Mouse (Mus musculus) liver, embryonic 15.5 days (tissue): Measurements from ENCODE around the gene Ddc. TPM values are rescaled to one million over a fixed set of nuclear protein-coding genes. Genes with fewer than 3 reads are reported as not detected.

Experiments used
- ATAC-seq: fragments of 200-750 bp; cut with Nextera tagmentation; 2 replicates; pipeline ENCODE4 v1.8.0; 2017; ENCODE audit warnings: moderate number of reproducible peaks, mild to moderate bottlenecking, moderate library complexity; ENCODE audit not compliant: insufficient read depth
- H3K27ac ChIP-seq: fragments of 300-500 bp; sonication (generic); replicated peaks from 2 replicates; pipeline ENCODE4 v1.5.1; 2015; ENCODE audit warnings: mild to moderate bottlenecking, inconsistent platforms
- H3K27me3 ChIP-seq: fragments of 300-500 bp; sonication (generic); 2 replicates; pipeline ENCODE4 v1.6.1; 2015; ENCODE audit warnings: mild to moderate bottlenecking, inconsistent platforms
- H3K36me3 ChIP-seq: fragments of 300-500 bp; sonication (generic); replicated peaks from 2 replicates; pipeline ENCODE4 v1.6.1; 2015; ENCODE audit warnings: moderate library complexity, mild to moderate bottlenecking, inconsistent platforms
- H3K4me1 ChIP-seq: fragments of 300-500 bp; sonication (generic); replicated peaks from 2 replicates; pipeline ENCODE4 v1.6.1; 2015; ENCODE audit warnings: inconsistent platforms
- H3K4me2 ChIP-seq: fragments of 300-500 bp; sonication (generic); 2 replicates; pipeline ENCODE4 v1.6.1; 2015; ENCODE audit warnings: moderate library complexity, mild to moderate bottlenecking, inconsistent platforms
- H3K4me3 ChIP-seq: fragments of 300-500 bp; sonication (generic); replicated peaks from 2 replicates; pipeline ENCODE4 v1.5.1; 2015; ENCODE audit warnings: mild to moderate bottlenecking, inconsistent platforms
- H3K9ac ChIP-seq: fragments of 300-500 bp; sonication (generic); 2 replicates; pipeline ENCODE4 v1.6.1; 2015; ENCODE audit warnings: moderate library complexity, mild to moderate bottlenecking, inconsistent platforms
- H3K9me3 ChIP-seq: fragments of 300-500 bp; sonication (generic); replicated peaks from 2 replicates; pipeline ENCODE4 v1.6.1; 2016; ENCODE audit warnings: inconsistent platforms
- WGBS: fragments of 180-500 bp; shearing (Covaris S2); methylation state at CpG from one replicate; pipeline ENCODE4 v1.1.7; 2015; ENCODE audit warnings: mixed read lengths; ENCODE audit not compliant: insufficient replicate concordance; 5-methylcytosine and 5-hydroxymethylcytosine counted together
- polyA plus RNA-seq: library from polyadenylated mRNA; unstranded; fragments of >200 nt; fragmentation: Nextera tagmentation; extraction: Ambion mirVana; gene quantifications from 2 replicates; pipeline ENCODE4 v1.2.1, GENCODE M21; 2015

The Ddc gene
- polyA plus RNA-seq, 1 experiment from 2014 or later = 11.1 TPM

GRCm38 (mm10) chr11:11934808-11935207 is 36.9 kb upstream of the Ddc start:
- H3K4me1 ChIP-seq = 0 out of 2 replicates have a peak, but pooled peaks cover 8% of the 10 kb centered on the region
- no peak for ATAC-seq
- H3K4me3 ChIP-seq = no peak overlapping the region
- H3K9ac ChIP-seq = no peak overlapping the region
- no peaks in the 10 kb centered on the region for H3K27me3 ChIP-seq
- 69% methylated on average over 8 of the region's 8 CpGs for WGBS
- H3K27ac ChIP-seq = no peak overlapping the region
- H3K9me3 ChIP-seq = no peaks in the 10 kb centered on the region
- H3K4me2 ChIP-seq = no peak overlapping the region
- peaks cover 45% of the 10 kb centered on the region for H3K36me3 ChIP-seq

DNA sequence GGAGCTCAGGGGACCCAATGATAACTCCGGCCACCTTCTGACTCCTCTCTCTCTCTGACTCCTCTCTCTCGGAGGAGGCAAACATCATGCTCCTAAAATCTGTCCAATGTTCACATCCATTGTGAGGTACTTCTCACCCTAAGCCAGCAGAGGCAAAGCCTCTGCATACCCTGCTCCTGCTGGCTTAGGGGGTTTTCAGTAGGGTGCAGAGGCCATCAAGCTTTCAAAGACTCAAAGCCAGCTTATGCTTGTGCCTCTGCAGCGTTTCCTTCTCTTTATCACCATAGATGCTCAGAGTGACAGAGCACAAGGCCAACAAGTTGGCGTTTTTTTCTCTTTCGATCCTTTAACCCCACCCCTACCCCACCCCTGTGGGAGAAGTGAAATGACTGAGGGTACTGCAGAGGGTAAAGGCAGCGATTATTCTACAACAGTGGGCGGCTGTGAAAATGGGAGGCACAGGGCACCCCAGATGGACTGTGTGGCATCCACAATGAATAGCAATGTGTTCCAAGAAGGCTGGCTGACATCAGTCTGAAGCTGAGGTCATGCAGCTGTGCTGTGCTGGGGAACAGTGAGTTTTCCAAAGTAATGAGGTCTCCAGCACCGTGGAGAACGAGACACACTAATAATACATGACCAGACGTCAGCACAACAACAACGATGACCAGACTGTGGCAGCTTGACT is 34.3 kb upstream of the Ddc start:
- no peak for ATAC-seq
- WGBS = 74% methylated on average over 11 of the region's 11 CpGs
- no peak overlapping the region for H3K4me2 ChIP-seq

GRCm38 (mm10) chr11:11931688-11932087 is 33.7 kb upstream of the Ddc start:
- no peak overlapping the region for H3K4me3 ChIP-seq
- H3K27me3 ChIP-seq = no peaks in the 10 kb centered on the region
- H3K36me3 ChIP-seq = peaks cover 41% of the 10 kb centered on the region
- WGBS = 70% methylated on average over 5 of the region's 5 CpGs
- H3K9me3 ChIP-seq = no peaks in the 10 kb centered on the region
- H3K4me2 ChIP-seq = no peak overlapping the region
- H3K27ac ChIP-seq = no peak overlapping the region
- H3K4me1 ChIP-seq = 0 out of 2 replicates have a peak, but pooled peaks cover 8% of the 10 kb centered on the region
- no peak overlapping the region for H3K9ac ChIP-seq
- no peak for ATAC-seq

More for the DNA sequence above, 34.3 kb upstream of the Ddc start:
- no peak overlapping the region for H3K27ac ChIP-seq
- H3K4me3 ChIP-seq = no peak overlapping the region
- H3K9me3 ChIP-seq = no peaks in the 10 kb centered on the region
- no peak overlapping the region for H3K9ac ChIP-seq
- H3K36me3 ChIP-seq = peaks cover 45% of the 10 kb centered on the region
- H3K27me3 ChIP-seq = no peaks in the 10 kb centered on the region
- 0 out of 2 replicates have a peak, but pooled peaks cover 8% of the 10 kb centered on the region for H3K4me1 ChIP-seq

DNA sequence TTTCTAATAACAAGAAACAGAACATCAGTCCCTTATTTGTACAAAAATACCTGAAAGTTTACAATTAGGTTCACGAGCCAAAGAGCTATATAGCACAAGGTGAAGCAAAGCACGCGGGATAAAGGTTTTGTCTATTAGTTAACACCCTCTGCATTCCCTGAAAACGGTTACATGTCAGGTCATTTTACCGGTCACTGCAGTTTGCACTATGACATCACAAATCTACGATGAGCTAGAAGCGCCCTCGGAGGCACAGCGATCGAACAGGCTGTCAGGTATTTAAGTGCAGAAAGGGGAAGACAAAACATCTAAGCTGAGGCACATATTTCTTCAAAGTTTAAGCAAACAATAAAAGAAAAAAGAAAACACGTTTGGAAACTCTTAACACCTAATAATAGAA is 32.6 kb upstream of the Ddc start:
- no peaks in the 10 kb centered on the region for H3K9me3 ChIP-seq
- H3K27me3 ChIP-seq = no peaks in the 10 kb centered on the region
- WGBS = 81% methylated on average over 11 of the region's 11 CpGs
- no peak for ATAC-seq
- H3K4me3 ChIP-seq = no peak overlapping the region
- no peak overlapping the region for H3K9ac ChIP-seq
- H3K4me1 ChIP-seq = 0 out of 2 replicates have a peak, but pooled peaks cover 8% of the 10 kb centered on the region
- no peak overlapping the region for H3K4me2 ChIP-seq
- H3K36me3 ChIP-seq = peaks cover 32% of the 10 kb centered on the region
- H3K27ac ChIP-seq = no peak overlapping the region

GRCm38 (mm10) chr11:11929059-11929458 is 31.1 kb upstream of the Ddc start:
- no peak overlapping the region for H3K4me3 ChIP-seq
- H3K36me3 ChIP-seq = peaks cover 23% of the 10 kb centered on the region
- 61% methylated on average over 3 of the region's 3 CpGs for WGBS
- peaks cover 9% of the 10 kb centered on the region for H3K4me1 ChIP-seq
- ATAC-seq = peak; percentile 10
- no peaks in the 10 kb centered on the region for H3K9me3 ChIP-seq
- H3K4me2 ChIP-seq = no peak overlapping the region
- no peak overlapping the region for H3K9ac ChIP-seq
- H3K27me3 ChIP-seq = no peaks in the 10 kb centered on the region
- H3K27ac ChIP-seq = no peak overlapping the region

- H3K27me3 ChIP-seq = no peaks in the 10 kb centered on the region
- no peak overlapping the region for H3K27ac ChIP-seq
- WGBS = 70% methylated on average over 2 of the region's 2 CpGs
- no peak overlapping the region for H3K4me2 ChIP-seq
- H3K4me3 ChIP-seq = no peak overlapping the region
- H3K9me3 ChIP-seq = no peaks in the 10 kb centered on the region
- peaks cover 14% of the 10 kb centered on the region for H3K4me1 ChIP-seq
- H3K36me3 ChIP-seq = peaks cover 20% of the 10 kb centered on the region
- ATAC-seq = peak; percentile 65
- no peak overlapping the region for H3K9ac ChIP-seq
Measured at GRCm38 (mm10) chr11:11928586-11928985, 30.6 kb upstream of the Ddc start.

DNA sequence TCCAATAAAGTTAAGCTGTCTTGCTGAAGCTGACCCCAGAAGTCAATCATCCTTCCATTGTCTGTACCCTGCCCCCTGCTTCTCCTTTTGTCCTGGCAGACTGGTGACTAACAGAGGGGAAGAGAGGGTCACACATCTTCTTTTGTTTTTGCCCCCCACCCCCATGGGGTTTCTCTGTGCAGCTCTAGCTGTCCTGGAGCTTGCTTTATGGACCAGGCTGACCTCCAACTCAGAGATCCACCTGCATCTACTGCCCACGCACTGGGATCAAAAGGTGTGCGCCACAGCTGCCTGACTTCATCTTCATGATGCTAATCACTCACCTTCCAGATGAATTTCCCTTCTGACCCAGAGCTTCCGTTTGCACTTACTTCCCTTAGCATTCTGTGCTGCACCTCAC is 26.0 kb upstream of the Ddc start:
- H3K9me3 ChIP-seq = no peaks in the 10 kb centered on the region
- no peak for ATAC-seq
- no peaks in the 10 kb centered on the region for H3K36me3 ChIP-seq
- no peak overlapping the region for H3K4me3 ChIP-seq
- H3K4me1 ChIP-seq = peaks cover 22% of the 10 kb centered on the region
- no peak overlapping the region for H3K27ac ChIP-seq
- no peak overlapping the region for H3K9ac ChIP-seq
- 0 out of 2 replicates have a peak overlapping the region, but pooled peaks have one; percentile 5 for H3K4me2 ChIP-seq
- 63% methylated on average over 3 of the region's 3 CpGs for WGBS
- H3K27me3 ChIP-seq = peaks cover 3% of the 10 kb centered on the region; the same call in 1 of the 2 replicates

GRCm38 (mm10) chr11:11923345-11923744 is 25.4 kb upstream of the Ddc start:
- Histone ChIP-seq H3K4me2 (0 out of 2 replicates have a peak overlapping the region, but pooled peaks have one; percentile 5), H3K9ac (no peak overlapping the region), H3K36me3 (no peaks in the 10 kb centered on the region), H3K4me3 (no peak overlapping the region), H3K27ac (no peak overlapping the region), H3K4me1 (peaks cover 19% of the 10 kb centered on the region), H3K9me3 (no peaks in the 10 kb centered on the region), H3K27me3 (peaks cover 3% of the 10 kb centered on the region; the same call in 1 of the 2 replicates)
- 54% methylated on average over 3 of the region's 3 CpGs for WGBS
- peak; percentile 77 for ATAC-seq

DNA sequence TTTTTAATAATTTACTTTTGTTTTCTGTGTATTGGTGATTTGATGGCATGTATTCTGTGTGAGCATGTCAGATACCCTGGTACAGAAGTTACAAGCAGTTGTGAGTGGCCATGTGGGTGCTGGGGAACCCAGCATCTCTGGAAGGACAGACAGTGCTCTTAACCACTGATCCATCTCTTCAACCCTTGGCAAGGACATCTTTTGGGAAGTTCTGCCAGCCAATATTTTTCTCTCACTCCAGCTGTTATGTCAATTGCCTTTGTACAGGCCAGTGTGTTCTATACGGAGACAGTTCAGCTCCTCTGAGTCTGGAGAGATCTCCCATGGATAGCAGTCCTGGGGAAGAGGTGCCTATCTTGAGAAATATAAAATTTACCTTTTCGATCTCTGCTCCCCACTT is 24.2 kb upstream of the Ddc start:
- H3K27ac ChIP-seq = no peak overlapping the region
- WGBS = 75% methylated on average over 2 of the region's 2 CpGs
- H3K9ac ChIP-seq = no peak overlapping the region

GRCm38 (mm10) chr11:11907703-11908413 is 9.9 kb upstream of the Ddc start:
- Histone ChIP-seq H3K4me3 (no peak overlapping the region), H3K4me2 (no peak overlapping the region), H3K4me1 (no peaks in the 10 kb centered on the region), H3K9me3 (no peaks in the 10 kb centered on the region), H3K27me3 (no peaks in the 10 kb centered on the region), H3K9ac (no peak overlapping the region), H3K27ac (no peak overlapping the region), H3K36me3 (no peaks in the 10 kb centered on the region)
- ATAC-seq = no peak
- WGBS = 50% methylated on average over 7 of the region's 7 CpGs

More for the DNA sequence above, 24.2 kb upstream of the Ddc start:
- no peak overlapping the region for H3K4me3 ChIP-seq
- peaks cover 3% of the 10 kb centered on the region; the same call in 1 of the 2 replicates for H3K27me3 ChIP-seq
- no peak for ATAC-seq
- no peaks in the 10 kb centered on the region for H3K9me3 ChIP-seq
- H3K36me3 ChIP-seq = no peaks in the 10 kb centered on the region
- no peak overlapping the region for H3K4me2 ChIP-seq
- H3K4me1 ChIP-seq = peaks cover 19% of the 10 kb centered on the region

- H3K4me3 ChIP-seq = no peak overlapping the region
- no peak overlapping the region for H3K27ac ChIP-seq
- H3K9me3 ChIP-seq = no peaks in the 10 kb centered on the region
- no peak for ATAC-seq
- no peaks in the 10 kb centered on the region for H3K27me3 ChIP-seq
- H3K4me1 ChIP-seq = no peaks in the 10 kb centered on the region
- no peaks in the 10 kb centered on the region for H3K36me3 ChIP-seq
- H3K9ac ChIP-seq = no peak overlapping the region
- H3K4me2 ChIP-seq = no peak overlapping the region
Measured at GRCm38 (mm10) chr11:11905518-11905917, 7.6 kb upstream of the Ddc start.
